Mouse (Mus musculus): ENCODE data around the gene Cmtm4. TPM values are rescaled to one million over a fixed set of nuclear protein-coding genes. Genes with fewer than 3 reads are reported as not detected.

The Cmtm4 gene
- polyA plus RNA-seq, 1 experiment from 2014 or later, result 2.7 TPM

GRCm38 (mm10) chr8:104369591-104369990, 26.0 kb downstream of the Cmtm4 start:
- Histone ChIP-seq H3K4me2 (no peak overlapping the region), H3K4me1 (replicated peaks) (peaks cover 39% of the 10 kb centered on the region), H3K9ac (no peak overlapping the region), H3K4me3 (no peak overlapping the region), H3K9me3 (no peaks in the 10 kb centered on the region), H3K27me3 (no peaks in the 10 kb centered on the region), H3K27ac (replicated peaks) (0 out of 2 replicates have a peak overlapping the region, but pooled peaks have one; percentile 14), H3K36me3 (no peaks in the 10 kb centered on the region)
- 72% methylated on average over 12 of the region's 12 CpGs for WGBS
- no peak for ATAC-seq (ENCODE audit: low FRiP score, low read depth)

- no peak overlapping the region for H3K9ac ChIP-seq
Observed at GRCm38 (mm10) chr8:104367398-104367797, 28.2 kb downstream of the Cmtm4 start.

GRCm38 (mm10) chr8:104365695-104366094, 29.9 kb downstream of the Cmtm4 start:
- H3K36me3 ChIP-seq, result no peaks in the 10 kb centered on the region
- WGBS, result 91% methylated on average over 9 of the region's 9 CpGs

More at GRCm38 (mm10) chr8:104367398-104367797, 28.2 kb downstream of the Cmtm4 start:
- no peaks in the 10 kb centered on the region for H3K9me3 ChIP-seq
- no peaks in the 10 kb centered on the region for H3K27me3 ChIP-seq
- no peak overlapping the region for H3K4me3 ChIP-seq
- 32% methylated on average over 5 of the region's 5 CpGs for WGBS
- H3K4me2 ChIP-seq, result no peak overlapping the region
- no peak for ATAC-seq (ENCODE audit: low FRiP score, low read depth)
- 0 out of 2 replicates have a peak overlapping the region, but pooled peaks have one; percentile 38 for H3K27ac ChIP-seq (replicated peaks)
- peaks cover 30% of the 10 kb centered on the region for H3K4me1 ChIP-seq (replicated peaks)
- no peaks in the 10 kb centered on the region for H3K36me3 ChIP-seq

DNA sequence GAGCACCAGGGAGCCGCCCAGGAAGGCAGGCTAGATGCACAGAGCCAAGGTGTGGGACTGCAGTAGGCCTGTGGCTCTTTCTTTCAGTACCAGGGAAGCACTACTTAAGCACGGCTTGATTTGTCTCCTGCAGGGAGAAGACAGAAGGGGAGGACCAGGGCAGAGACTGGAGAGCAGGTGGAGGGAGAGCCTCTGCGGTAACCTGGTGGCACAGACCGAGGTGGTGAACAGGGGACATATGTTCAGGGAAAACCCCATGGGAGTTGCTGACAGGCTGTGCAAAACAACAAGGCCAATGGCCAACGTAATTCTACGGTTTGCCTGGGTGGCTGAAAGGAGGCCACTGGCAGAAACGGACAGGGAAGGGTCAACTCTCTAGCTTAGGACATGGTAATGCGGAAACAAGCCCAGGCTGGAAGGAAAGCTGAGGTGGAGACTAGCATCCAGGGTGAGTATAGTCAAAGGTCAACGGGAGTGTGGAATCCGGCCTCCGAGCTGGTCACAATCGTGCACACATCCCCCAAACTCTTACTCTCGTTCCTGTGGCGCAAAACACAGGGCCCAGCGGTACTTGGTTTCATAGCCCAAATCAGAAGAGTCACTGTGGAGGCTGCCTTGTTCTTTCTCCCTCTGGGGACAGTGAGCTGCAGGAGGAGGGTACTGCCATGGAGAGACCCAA, 35.7 kb downstream of the Cmtm4 start:
- ATAC-seq (ENCODE audit: low FRiP score, low read depth), result no peak
- WGBS, result 66% methylated on average over 15 of the region's 15 CpGs

More at GRCm38 (mm10) chr8:104365695-104366094, 29.9 kb downstream of the Cmtm4 start:
- no peak overlapping the region for H3K9ac ChIP-seq
- no peaks in the 10 kb centered on the region for H3K9me3 ChIP-seq
- no peak overlapping the region for H3K4me3 ChIP-seq
- H3K27ac ChIP-seq (replicated peaks), result no peak overlapping the region
- H3K27me3 ChIP-seq, result no peaks in the 10 kb centered on the region
- no peak for ATAC-seq (ENCODE audit: low FRiP score, low read depth)
- H3K4me1 ChIP-seq (replicated peaks), result peaks cover 30% of the 10 kb centered on the region
- H3K4me2 ChIP-seq, result no peak overlapping the region

GRCm38 (mm10) chr8:104358637-104359036, 37.0 kb downstream of the Cmtm4 start:
- H3K4me3 ChIP-seq, result no peak overlapping the region
- 75% methylated on average over 3 of the region's 3 CpGs for WGBS
- H3K27me3 ChIP-seq, result no peaks in the 10 kb centered on the region
- H3K4me1 ChIP-seq (replicated peaks), result peaks cover 8% of the 10 kb centered on the region
- peaks cover 17% of the 10 kb centered on the region; the same call in 1 of the 2 replicates for H3K36me3 ChIP-seq
- no peak overlapping the region for H3K4me2 ChIP-seq
- H3K9ac ChIP-seq, result no peak overlapping the region
- ATAC-seq (ENCODE audit: low FRiP score, low read depth), result no peak
- H3K9me3 ChIP-seq, result no peaks in the 10 kb centered on the region
- H3K27ac ChIP-seq (replicated peaks), result 0 out of 2 replicates have a peak overlapping the region, but pooled peaks have one; percentile 14

More for the DNA sequence above, 35.7 kb downstream of the Cmtm4 start:
- Histone ChIP-seq H3K9me3 (no peaks in the 10 kb centered on the region), H3K4me2 (no peak overlapping the region), H3K27me3 (no peaks in the 10 kb centered on the region), H3K27ac (replicated peaks) (no peak overlapping the region), H3K4me1 (replicated peaks) (peaks cover 8% of the 10 kb centered on the region), H3K4me3 (no peak overlapping the region), H3K36me3 (0 out of 2 replicates have a peak, but pooled peaks cover 10% of the 10 kb centered on the region), H3K9ac (no peak overlapping the region)

GRCm38 (mm10) chr8:104354504-104354903, 41.1 kb downstream of the Cmtm4 start:
- Histone ChIP-seq H3K27me3 (no peaks in the 10 kb centered on the region), H3K9me3 (no peaks in the 10 kb centered on the region), H3K4me2 (no peak overlapping the region), H3K27ac (replicated peaks) (no peak overlapping the region), H3K9ac (no peak overlapping the region), H3K4me3 (no peak overlapping the region), H3K36me3 (peaks cover 17% of the 10 kb centered on the region; the same call in 1 of the 2 replicates), H3K4me1 (replicated peaks) (peaks cover 2% of the 10 kb centered on the region)
- 92% methylated on average over 10 of the region's 10 CpGs for WGBS
- ATAC-seq (ENCODE audit: low FRiP score, low read depth), result no peak

DNA sequence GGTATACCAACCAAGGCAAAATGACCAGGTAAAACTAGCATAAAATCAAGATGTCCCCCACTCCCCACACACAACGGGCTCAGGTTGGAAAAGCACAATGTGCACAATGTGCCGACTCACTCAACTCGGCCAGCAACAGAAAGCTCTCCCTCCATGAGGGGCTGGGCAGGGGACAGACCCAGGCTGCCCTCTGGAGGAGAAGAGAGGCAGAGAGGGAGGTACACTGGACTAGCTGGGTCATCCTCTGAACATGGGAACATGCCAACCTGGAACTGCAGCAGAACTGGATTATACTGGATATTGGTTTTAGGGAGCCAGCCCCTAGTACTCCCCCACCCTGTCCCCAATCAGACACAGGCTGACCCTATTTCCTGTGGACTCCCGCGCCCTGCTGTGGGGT, 42.4 kb downstream of the Cmtm4 start:
- ATAC-seq (ENCODE audit: low FRiP score, low read depth), result 0 out of 2 replicates have a peak, but pooled peaks have one; percentile 71
- Histone ChIP-seq H3K9ac (no peak overlapping the region), H3K27ac (replicated peaks) (no peak overlapping the region), H3K4me1 (replicated peaks) (no peaks in the 10 kb centered on the region), H3K4me3 (no peak overlapping the region), H3K36me3 (peaks cover 17% of the 10 kb centered on the region; the same call in 1 of the 2 replicates), H3K4me2 (no peak overlapping the region), H3K27me3 (no peaks in the 10 kb centered on the region), H3K9me3 (no peaks in the 10 kb centered on the region)
- WGBS, result 64% methylated on average over 5 of the region's 5 CpGs

- 88% methylated on average over 13 of the region's 13 CpGs for WGBS
- H3K27ac ChIP-seq (replicated peaks), result no peak overlapping the region
Observed at GRCm38 (mm10) chr8:104350047-104350446, 45.6 kb downstream of the Cmtm4 start.

DNA sequence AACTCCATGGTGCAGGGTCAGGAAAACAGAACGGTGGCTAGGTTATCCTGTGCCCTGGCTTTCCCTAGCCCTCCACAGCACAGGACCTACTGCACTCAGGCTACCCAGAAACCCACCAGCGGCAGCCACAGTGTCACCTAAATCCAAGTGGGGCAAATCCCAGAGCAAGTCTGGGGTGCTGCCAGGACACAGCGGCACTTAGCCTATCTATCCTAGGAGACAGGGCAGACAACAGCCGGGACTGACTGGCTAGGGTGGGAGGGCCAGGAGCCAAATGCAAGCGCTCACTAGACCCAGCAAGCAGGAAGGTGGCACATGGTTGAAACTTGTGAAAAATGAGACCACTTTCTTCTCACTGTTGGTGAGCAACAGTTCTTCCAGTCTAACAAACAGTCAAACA, 46.6 kb downstream of the Cmtm4 start:
- H3K9ac ChIP-seq, result no peak overlapping the region
- H3K27me3 ChIP-seq, result no peaks in the 10 kb centered on the region
- H3K9me3 ChIP-seq, result no peaks in the 10 kb centered on the region
- H3K36me3 ChIP-seq, result no peaks in the 10 kb centered on the region
- no peak overlapping the region for H3K27ac ChIP-seq (replicated peaks)
- H3K4me3 ChIP-seq, result no peak overlapping the region
- no peak for ATAC-seq (ENCODE audit: low FRiP score, low read depth)
- H3K4me1 ChIP-seq (replicated peaks), result no peaks in the 10 kb centered on the region
- H3K4me2 ChIP-seq, result no peak overlapping the region
- 72% methylated on average over 5 of the region's 5 CpGs for WGBS

More at GRCm38 (mm10) chr8:104350047-104350446, 45.6 kb downstream of the Cmtm4 start:
- ATAC-seq (ENCODE audit: low FRiP score, low read depth), result no peak
- H3K9me3 ChIP-seq, result no peaks in the 10 kb centered on the region
- peaks cover 8% of the 10 kb centered on the region; the same call in 1 of the 2 replicates for H3K36me3 ChIP-seq
- H3K4me3 ChIP-seq, result no peak overlapping the region
- no peak overlapping the region for H3K4me2 ChIP-seq
- H3K27me3 ChIP-seq, result no peaks in the 10 kb centered on the region
- no peak overlapping the region for H3K9ac ChIP-seq
- H3K4me1 ChIP-seq (replicated peaks), result no peaks in the 10 kb centered on the region

GRCm38 (mm10) chr8:104346706-104347105, 48.9 kb downstream of the Cmtm4 start:
- Histone ChIP-seq H3K9me3 (no peaks in the 10 kb centered on the region), H3K4me3 (no peak overlapping the region), H3K4me1 (replicated peaks) (peaks cover under 1% of the 10 kb centered on the region), H3K36me3 (no peaks in the 10 kb centered on the region), H3K9ac (no peak overlapping the region), H3K27ac (replicated peaks) (no peak overlapping the region), H3K27me3 (no peaks in the 10 kb centered on the region), H3K4me2 (no peak overlapping the region)
- 60% methylated on average over 12 of the region's 12 CpGs for WGBS
- ATAC-seq (ENCODE audit: low FRiP score, low read depth), result no peak

DNA sequence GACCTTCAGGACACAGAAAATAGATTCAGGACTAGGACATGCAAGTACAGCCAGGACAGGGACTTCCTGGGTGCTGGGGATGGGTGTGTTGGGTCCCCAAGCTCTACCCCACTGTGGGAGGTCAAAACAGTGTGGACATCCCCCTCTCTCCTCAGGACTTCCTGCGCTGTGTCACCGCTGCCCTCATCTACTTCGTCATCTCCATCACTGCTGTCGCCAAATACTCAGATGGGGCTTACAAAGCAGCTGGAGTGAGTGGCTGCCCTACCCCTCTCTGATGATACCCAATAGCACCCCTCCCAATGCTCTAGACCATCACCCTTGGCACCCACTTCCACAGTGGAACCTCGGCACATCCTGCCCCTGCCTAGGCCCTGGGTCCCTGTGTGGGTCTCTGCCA, 51.0 kb downstream of the Cmtm4 start:
- 92% methylated on average over 5 of the region's 5 CpGs for WGBS
- H3K4me3 ChIP-seq, result no peak overlapping the region
- no peaks in the 10 kb centered on the region for H3K27me3 ChIP-seq
- H3K4me1 ChIP-seq (replicated peaks), result peaks cover 15% of the 10 kb centered on the region
- H3K4me2 ChIP-seq, result no peak overlapping the region
- H3K9ac ChIP-seq, result no peak overlapping the region
- ATAC-seq (ENCODE audit: low FRiP score, low read depth), result no peak
- no peak overlapping the region for H3K27ac ChIP-seq (replicated peaks)
- H3K36me3 ChIP-seq, result no peaks in the 10 kb centered on the region
- H3K9me3 ChIP-seq, result no peaks in the 10 kb centered on the region

DNA sequence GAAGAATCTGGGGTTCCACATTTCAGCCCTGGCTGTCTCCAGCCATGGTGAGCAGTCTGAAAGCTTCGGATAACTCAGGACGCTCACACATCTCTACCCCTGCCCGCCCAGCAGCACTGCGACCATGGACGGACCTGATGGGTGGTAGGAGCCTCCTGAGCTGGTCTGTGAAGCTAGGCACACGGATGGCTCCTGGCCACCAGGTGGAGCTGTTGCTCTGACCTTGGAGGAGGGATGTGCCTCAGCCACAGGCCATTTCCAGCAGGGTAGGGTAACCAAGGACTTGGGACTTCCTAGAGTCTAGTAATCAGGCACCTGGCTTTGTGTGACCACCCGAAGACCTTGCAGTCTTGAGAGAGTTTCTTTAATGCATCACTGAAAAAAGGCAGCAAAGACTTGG, 51.6 kb downstream of the Cmtm4 start:
- Histone ChIP-seq H3K9me3 (no peaks in the 10 kb centered on the region), H3K36me3 (no peaks in the 10 kb centered on the region), H3K27ac (replicated peaks) (no peak overlapping the region), H3K4me1 (replicated peaks) (peaks cover 18% of the 10 kb centered on the region), H3K4me2 (no peak overlapping the region), H3K9ac (no peak overlapping the region), H3K27me3 (no peaks in the 10 kb centered on the region), H3K4me3 (no peak overlapping the region)
- peak; percentile 67; the same call in 1 of the 2 replicates for ATAC-seq (ENCODE audit: low FRiP score, low read depth)
- WGBS, result 12% methylated on average over 7 of the region's 7 CpGs
